Mouse (Mus musculus) heart, postnatal 0 days (tissue): Measurements from ENCODE around the gene Uqcc1. TPM values are rescaled to one million over a fixed set of nuclear protein-coding genes. Genes with fewer than 3 reads are reported as not detected.

Source experiments
- ATAC-seq: fragments of 200-750 bp; cut with Nextera tagmentation; 2 replicates; pipeline ENCODE4 v1.8.0; 2017; ENCODE audit warnings: low read depth, moderate number of reproducible peaks, moderate library complexity; ENCODE audit not compliant: insufficient read depth
- DNase-seq: peaks from one replicate; pipeline ENCODE4 v3.0.0-alpha.2; 2016; ENCODE audit warnings: low spot score
- H3K27ac ChIP-seq: fragments of 300-500 bp; sonication (generic); 2 replicates; pipeline ENCODE4 v1.5.1; 2014; ENCODE audit warnings: low read depth, mild to moderate bottlenecking
- H3K27me3 ChIP-seq: fragments of 300-500 bp; sonication (generic); 2 replicates; pipeline ENCODE4 v1.6.1; 2014; ENCODE audit warnings: low read length, mixed read lengths; ENCODE audit not compliant: control insufficient read depth, insufficient read depth
- H3K36me3 ChIP-seq: fragments of 300-500 bp; sonication (generic); replicated peaks from 2 replicates; pipeline ENCODE4 v1.6.1; 2014; ENCODE audit warnings: low read length, mixed read lengths; ENCODE audit not compliant: control insufficient read depth, insufficient read depth
- H3K4me1 ChIP-seq: fragments of 300-500 bp; sonication (generic); 2 replicates; pipeline ENCODE4 v1.6.1; 2014; ENCODE audit warnings: antibody characterized with exemption; ENCODE audit not compliant: control insufficient read depth, insufficient read depth
- H3K4me2 ChIP-seq: fragments of 300-500 bp; sonication (generic); 2 replicates; pipeline ENCODE4 v1.6.1; 2014; ENCODE audit warnings: low read depth, mild to moderate bottlenecking, low read length, moderate library complexity
- H3K4me3 ChIP-seq: fragments of 300-500 bp; sonication (generic); 2 replicates; pipeline ENCODE4 v1.5.1; 2014; ENCODE audit warnings: low read depth, low read length
- H3K9ac ChIP-seq: fragments of 300-500 bp; sonication (generic); replicated peaks from 2 replicates; pipeline ENCODE4 v1.6.1; 2014; ENCODE audit warnings: low read depth, low read length, mixed read lengths
- H3K9me3 ChIP-seq: fragments of 300-500 bp; sonication (generic); replicated peaks from 2 replicates; pipeline ENCODE4 v1.6.1; 2016; ENCODE audit warnings: low read length; ENCODE audit not compliant: control insufficient read depth
- CTCF ChIP-seq: IDR thresholded peaks from 2 replicates; pipeline ENCODE4 v1.5.1; 2016; ENCODE audit warnings: antibody characterized with exemption, control low read depth, low read depth
- EP300 ChIP-seq: IDR thresholded peaks from 2 replicates; pipeline ENCODE4 v1.6.1; 2016; ENCODE audit warnings: antibody characterized with exemption, low read depth
- WGBS: fragments of 180-500 bp; shearing (Covaris S2); extraction: QIAGEN DNeasy Blood & Tissue Kit; methylation state at CpG from one replicate; pipeline ENCODE4 v1.1.7; 2014; 5-methylcytosine and 5-hydroxymethylcytosine counted together
- polyA plus RNA-seq: library from polyadenylated mRNA; unstranded; fragments of >200 nt; fragmentation: Nextera tagmentation; extraction: Ambion mirVana; gene quantifications from 2 replicates; pipeline ENCODE4 v1.2.1, GENCODE M21; 2015
- total RNA-seq: library from RNA; depleted of rRNA; stranded (reverse); fragments of >200 nt; gene quantifications from 2 replicates; pipeline ENCODE4 v1.2.3, GENCODE M21; 2014; ENCODE audit warnings: low replicate concordance

The Uqcc1 gene
- total and polyA plus RNA-seq, 2 experiments from 2014 or later: 149 to 167 TPM

- Histone ChIP-seq H3K4me3 (no peak overlapping the region), H3K4me2 (no peak overlapping the region), H3K4me1 (no peaks in the 10 kb centered on the region), H3K27me3 (no peaks in the 10 kb centered on the region), H3K9ac (no peak overlapping the region), H3K9me3 (no peaks in the 10 kb centered on the region), H3K36me3 (peaks cover 33% of the 10 kb centered on the region), H3K27ac (no peak overlapping the region)
- no peak for ATAC-seq
- 91% methylated on average over 7 of the region's 7 CpGs for whole genome bisulfite sequencing
- TF ChIP-seq CTCF (no peak), EP300 (no peak)
- DNase-seq: no peak
Measured at GRCm38 (mm10) chr2:155923143-155923542, 7.0 kb downstream of the Uqcc1 start.

GRCm38 (mm10) chr2:155914684-155915083 is 15.4 kb downstream of the Uqcc1 start:
- ATAC-seq: no peak
- H3K9ac ChIP-seq: no peak overlapping the region
- H3K4me2 ChIP-seq: no peak overlapping the region
- no peaks in the 10 kb centered on the region for H3K4me1 ChIP-seq
- WGBS: 86% methylated on average over 6 of the region's 6 CpGs
- TF ChIP-seq CTCF (no peak), EP300 (no peak)
- peaks cover 57% of the 10 kb centered on the region for H3K36me3 ChIP-seq
- no peak overlapping the region for H3K27ac ChIP-seq
- no peak for DNase-seq
- no peak overlapping the region for H3K4me3 ChIP-seq
- H3K9me3 ChIP-seq: no peaks in the 10 kb centered on the region
- no peaks in the 10 kb centered on the region for H3K27me3 ChIP-seq

- TF ChIP-seq CTCF (no peak), EP300 (no peak)
- Histone ChIP-seq H3K27ac (no peak overlapping the region), H3K4me1 (no peaks in the 10 kb centered on the region), H3K36me3 (peaks cover 62% of the 10 kb centered on the region), H3K4me2 (no peak overlapping the region), H3K4me3 (no peak overlapping the region), H3K9ac (no peak overlapping the region), H3K27me3 (no peaks in the 10 kb centered on the region), H3K9me3 (no peaks in the 10 kb centered on the region)
- no peak for DNase-seq
- 93% methylated on average over 6 of the region's 6 CpGs for WGBS
- ATAC-seq: no peak
Measured at GRCm38 (mm10) chr2:155903632-155904008, 26.5 kb downstream of the Uqcc1 start.

GRCm38 (mm10) chr2:155902989-155903631 is 27.0 kb downstream of the Uqcc1 start:
- 77% methylated on average over 16 of the region's 16 CpGs for WGBS
- no peak for ATAC-seq
- H3K27ac ChIP-seq: no peak overlapping the region
- no peak overlapping the region for H3K4me3 ChIP-seq
- no peak for DNase-seq
- no peak overlapping the region for H3K9ac ChIP-seq
- no peak for TF ChIP-seq EP300
- no peak for TF ChIP-seq CTCF
- H3K27me3 ChIP-seq: no peaks in the 10 kb centered on the region
- H3K4me1 ChIP-seq: no peaks in the 10 kb centered on the region
- no peaks in the 10 kb centered on the region for H3K9me3 ChIP-seq
- H3K4me2 ChIP-seq: no peak overlapping the region
- H3K36me3 ChIP-seq: peaks cover 65% of the 10 kb centered on the region

GRCm38 (mm10) chr2:155895046-155895735 is 34.9 kb downstream of the Uqcc1 start:
- Histone ChIP-seq H3K4me3 (no peak overlapping the region), H3K4me2 (no peak overlapping the region), H3K9me3 (no peaks in the 10 kb centered on the region), H3K27ac (no peak overlapping the region), H3K4me1 (no peaks in the 10 kb centered on the region), H3K36me3 (peaks cover 78% of the 10 kb centered on the region), H3K9ac (no peak overlapping the region), H3K27me3 (no peaks in the 10 kb centered on the region)
- no peak for DNase-seq
- TF ChIP-seq CTCF (no peak), EP300 (no peak)
- WGBS: 85% methylated on average over 16 of the region's 16 CpGs
- no peak for ATAC-seq
